Mouse (Mus musculus) spleen, adult 2 months (tissue): ENCODE data around the gene Prrx1. TPM values are rescaled to one million over a fixed set of nuclear protein-coding genes. Genes with fewer than 3 reads are reported as not detected.

Source experiments
- DNase-seq, 2 experiments: peaks; one replicate each; pipeline versions ENCODE4 v3.0.0 to v3.0.0-alpha.2; 2012 to 2021; ENCODE audit warnings: low spot score in 2 of 2, low read depth in 1 of 2
- H3K27ac ChIP-seq: fragments of 200-500 bp; 2 replicates; pipeline ENCODE4 v1.5.1; 2012; ENCODE audit warnings: low read length, inconsistent platforms; ENCODE audit not compliant: insufficient read depth
- H3K27me3 ChIP-seq: fragments of 200-500 bp; 2 replicates; pipeline ENCODE4 v1.6.1; 2012; ENCODE audit warnings: mild to moderate bottlenecking, moderate library complexity, low read length, inconsistent platforms; ENCODE audit not compliant: control insufficient read depth, insufficient read depth
- H3K36me3 ChIP-seq: fragments of 200-500 bp; 2 replicates; pipeline ENCODE4 v1.6.1; 2012; ENCODE audit warnings: mild to moderate bottlenecking, low read length, inconsistent platforms; ENCODE audit not compliant: control insufficient read depth, insufficient read depth
- H3K4me1 ChIP-seq: fragments of 200-500 bp; 2 replicates; pipeline ENCODE4 v1.6.1; 2011; ENCODE audit warnings: inconsistent platforms; ENCODE audit not compliant: control insufficient read depth, insufficient read depth, insufficient read length
- H3K4me3 ChIP-seq: fragments of 200-500 bp; 2 replicates; pipeline ENCODE4 v1.5.1; 2011; ENCODE audit warnings: mild to moderate bottlenecking, inconsistent platforms; ENCODE audit not compliant: insufficient read depth, insufficient read length; ENCODE audit errors: extremely low read depth
- CTCF ChIP-seq: fragments of 200-500 bp; IDR thresholded peaks from 2 replicates; pipeline ENCODE4 v1.5.1; 2011; ENCODE audit warnings: mild to moderate bottlenecking, inconsistent platforms; ENCODE audit not compliant: insufficient read depth, insufficient read length, insufficient replicate concordance; ENCODE audit errors: extremely low read depth
- POLR2A ChIP-seq: fragments of 200-500 bp; IDR thresholded peaks from 2 replicates; pipeline ENCODE4 v1.6.1; 2011; ENCODE audit warnings: low read depth, low read length, inconsistent platforms
- WGBS: fragments of 180-500 bp; shearing (Covaris S2); methylation state at CpG from one replicate; pipeline ENCODE4 v1.1.7; 2018; 5-methylcytosine and 5-hydroxymethylcytosine counted together
- polyA plus RNA-seq: library from polyadenylated mRNA; depleted of rRNA; stranded (reverse); fragments of >200 nt; gene quantifications from 2 replicates; pipeline ENCODE4 v1.2.3, GENCODE M21; 2012; rRNA removed

Prrx1 gene
- polyA plus RNA-seq, 1 experiment = 1.7 TPM

GRCm38 (mm10) chr1:163238950-163239349 lies 74.6 kb downstream of the Prrx1 start:
- H3K27ac ChIP-seq = no peak overlapping the region
- 86% methylated on average over 4 of the region's 4 CpGs for WGBS
- H3K4me1 ChIP-seq = no peaks in the 10 kb centered on the region
- no peaks in the 10 kb centered on the region for H3K27me3 ChIP-seq
- DNase-seq = no peak
- H3K36me3 ChIP-seq = no peaks in the 10 kb centered on the region
- H3K4me3 ChIP-seq = no peak overlapping the region
- TF ChIP-seq POLR2A (no peak), CTCF (no peak)

DNA sequence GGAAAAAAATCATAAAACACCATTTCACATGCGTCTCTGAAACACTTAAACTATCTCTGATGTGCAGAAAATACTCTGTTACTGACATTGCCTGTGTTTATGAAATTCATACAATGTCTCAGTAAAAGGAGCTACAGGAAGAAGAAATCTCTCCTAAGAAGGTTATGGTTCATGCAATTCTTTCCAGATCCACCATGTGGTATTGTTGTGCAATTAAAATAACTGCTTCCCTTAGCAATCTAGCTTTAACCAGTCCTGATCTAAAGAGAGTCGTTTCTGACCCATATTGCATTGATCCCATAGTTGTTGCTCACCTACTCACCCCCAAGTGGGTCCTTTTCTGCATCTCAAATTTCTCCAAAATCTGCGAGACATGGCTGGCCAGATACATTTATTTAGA lies 82.3 kb downstream of the Prrx1 start:
- TF ChIP-seq CTCF = no peak
- TF ChIP-seq POLR2A = no peak
- no peak overlapping the region for H3K4me3 ChIP-seq
- H3K4me1 ChIP-seq = no peaks in the 10 kb centered on the region
- no peak for DNase-seq
- H3K36me3 ChIP-seq = no peaks in the 10 kb centered on the region
- WGBS = 64% methylated on average over 3 of the region's 3 CpGs
- H3K27me3 ChIP-seq = no peaks in the 10 kb centered on the region
- H3K27ac ChIP-seq = no peak overlapping the region

DNA sequence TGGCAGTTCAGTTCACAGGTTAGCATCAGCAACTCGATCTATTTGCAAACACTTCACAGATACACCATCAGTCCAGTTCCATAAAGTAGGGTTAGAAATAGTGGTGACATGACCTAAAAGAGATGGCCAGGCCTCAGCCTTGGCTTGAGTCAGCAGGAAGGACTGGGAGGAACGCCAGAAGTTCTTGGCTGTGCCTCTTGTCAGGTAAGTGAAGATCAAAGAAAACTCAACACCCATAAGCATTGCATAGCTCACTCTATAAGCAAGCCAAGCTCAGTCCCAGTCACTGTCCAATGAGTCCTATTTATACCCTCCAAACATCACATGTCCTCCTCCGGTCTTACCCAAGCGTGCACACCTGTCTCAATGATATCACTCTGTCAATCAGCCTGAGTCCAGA lies 87.2 kb downstream of the Prrx1 start:
- DNase-seq = no peak
- Histone ChIP-seq H3K27me3 (no peaks in the 10 kb centered on the region), H3K4me1 (no peaks in the 10 kb centered on the region), H3K4me3 (no peak overlapping the region), H3K27ac (no peak overlapping the region), H3K36me3 (no peaks in the 10 kb centered on the region)
- TF ChIP-seq CTCF (no peak), POLR2A (no peak)
- WGBS = 91% methylated on average over 4 of the region's 4 CpGs

DNA sequence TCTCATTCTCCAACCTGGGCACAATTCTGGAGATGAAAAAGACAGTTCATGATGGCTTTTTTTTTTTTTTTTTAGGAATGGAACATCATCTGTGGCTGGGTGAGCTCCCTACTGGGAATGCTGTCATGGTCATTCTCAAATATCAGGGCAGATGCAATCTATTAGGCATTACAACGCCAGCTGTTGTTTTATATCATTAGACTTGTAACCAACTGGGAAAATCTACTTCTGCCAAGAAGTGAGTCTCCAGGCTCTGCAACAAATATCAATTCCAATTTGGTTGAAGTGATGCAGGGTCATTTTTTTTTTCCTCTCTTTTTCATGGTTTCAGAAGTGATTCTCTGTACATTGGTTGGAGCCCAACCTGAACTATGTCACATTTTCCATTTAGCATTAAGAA lies 91.7 kb downstream of the Prrx1 start:
- Histone ChIP-seq H3K27ac (no peak overlapping the region), H3K4me3 (no peak overlapping the region), H3K27me3 (no peaks in the 10 kb centered on the region), H3K36me3 (no peaks in the 10 kb centered on the region), H3K4me1 (no peaks in the 10 kb centered on the region)
- no peak for TF ChIP-seq POLR2A
- no peak for TF ChIP-seq CTCF
- 90% methylated on average over 1 of the region's 1 CpGs for WGBS
- DNase-seq = no peak

DNA sequence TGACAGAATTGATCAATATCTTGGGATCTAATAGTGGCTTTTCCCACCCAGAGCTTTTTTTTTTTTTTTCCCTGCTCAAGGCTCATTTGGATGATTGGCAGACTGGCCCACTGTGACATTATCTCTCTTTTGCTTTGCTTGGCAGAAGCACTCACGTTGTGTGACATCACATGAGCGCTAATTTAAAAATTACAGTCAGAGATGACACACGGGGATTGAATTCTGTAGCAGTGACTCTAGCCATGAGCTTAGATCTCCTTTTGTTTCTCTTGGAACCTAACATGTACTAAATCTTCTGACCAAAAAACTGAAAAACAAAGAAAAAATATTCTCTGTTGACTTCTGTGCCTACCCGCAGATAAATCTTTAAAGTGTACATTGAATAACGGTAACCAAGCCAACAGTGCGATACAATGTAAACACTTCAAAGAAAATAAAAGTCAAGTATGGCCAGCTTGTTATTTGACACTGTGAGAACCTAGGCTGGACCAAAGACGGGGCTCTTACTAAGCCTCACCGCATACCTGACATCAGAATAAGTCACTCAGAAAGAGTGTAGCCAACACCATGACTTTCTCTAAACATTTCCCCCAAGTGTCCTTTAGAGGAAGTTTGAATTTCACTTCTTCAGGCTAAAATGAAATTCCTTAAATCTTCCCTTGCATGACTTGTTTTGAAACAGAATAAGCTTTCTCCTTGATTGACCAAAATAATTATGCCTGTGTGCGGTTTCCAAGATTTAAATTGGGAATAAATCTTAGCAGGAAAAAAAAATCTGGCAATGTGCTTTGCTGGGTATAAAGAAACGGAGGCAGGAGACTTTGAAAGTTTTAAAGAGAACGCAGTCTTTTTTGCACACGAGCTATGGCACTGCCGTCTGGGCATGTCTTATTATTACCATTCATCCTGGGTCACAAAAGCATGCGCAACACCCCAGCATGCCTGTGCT lies 104.3 kb downstream of the Prrx1 start:
- H3K36me3 ChIP-seq = no peaks in the 10 kb centered on the region
- H3K4me3 ChIP-seq = no peak overlapping the region
- no peak overlapping the region for H3K27ac ChIP-seq
- no peaks in the 10 kb centered on the region for H3K4me1 ChIP-seq
- 91% methylated on average over 14 of the region's 14 CpGs for WGBS
- no peaks in the 10 kb centered on the region for H3K27me3 ChIP-seq
- TF ChIP-seq CTCF (no peak), POLR2A (no peak)
- no peak for DNase-seq

DNA sequence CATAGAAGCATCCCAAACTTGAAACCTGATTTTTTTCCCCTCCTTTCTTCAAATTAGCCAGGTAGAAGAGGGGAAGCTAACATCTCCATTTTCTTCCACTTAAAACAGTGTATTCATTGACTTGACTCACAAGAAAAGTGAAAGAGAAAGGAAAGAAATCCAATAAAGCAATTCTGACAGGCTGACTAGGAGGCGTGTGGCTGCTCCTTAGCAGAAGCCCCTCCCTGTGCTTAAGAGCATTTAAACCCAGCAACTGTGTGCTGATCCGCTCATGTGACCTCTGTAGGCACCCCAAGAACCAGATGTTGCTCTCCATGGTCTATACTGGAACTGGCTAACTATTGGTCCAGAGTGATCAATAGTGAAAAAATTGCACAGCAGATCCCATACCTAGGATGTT lies 114.7 kb downstream of the Prrx1 start:
- DNase-seq = no peak
- H3K4me3 ChIP-seq = no peak overlapping the region
- no peak for TF ChIP-seq POLR2A
- TF ChIP-seq CTCF = no peak
- no peak overlapping the region for H3K27ac ChIP-seq
- WGBS = 50% methylated on average over 2 of the region's 2 CpGs
- no peaks in the 10 kb centered on the region for H3K36me3 ChIP-seq
- no peaks in the 10 kb centered on the region; the same call in 1 of the 2 replicates for H3K4me1 ChIP-seq
- H3K27me3 ChIP-seq = no peaks in the 10 kb centered on the region

DNA sequence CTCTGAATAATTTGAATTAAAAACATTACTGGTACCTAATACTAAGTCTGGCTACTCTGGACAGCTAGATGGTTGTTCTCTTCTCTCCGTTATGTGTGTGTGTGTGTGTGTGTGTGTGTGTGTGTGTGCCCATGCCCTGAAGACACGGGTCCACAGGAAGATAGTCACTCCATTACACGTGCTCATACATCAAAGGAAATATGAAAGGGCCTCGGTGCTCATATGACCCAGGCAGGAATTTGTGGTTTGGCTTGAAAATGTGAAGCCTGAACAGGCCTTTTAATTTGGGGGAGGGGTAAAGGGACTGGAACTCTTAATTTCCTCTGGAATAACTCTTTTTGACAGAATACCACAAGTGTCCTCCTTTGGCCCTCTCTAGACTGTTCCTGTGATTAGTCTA lies 115.5 kb downstream of the Prrx1 start:
- no peak overlapping the region for H3K4me3 ChIP-seq
- H3K27me3 ChIP-seq = no peaks in the 10 kb centered on the region
- WGBS = 21% methylated on average over 4 of the region's 4 CpGs
- no peaks in the 10 kb centered on the region; the same call in 1 of the 2 replicates for H3K4me1 ChIP-seq
- no peak for DNase-seq
- TF ChIP-seq CTCF (no peak), POLR2A (no peak)
- H3K27ac ChIP-seq = no peak overlapping the region
- no peaks in the 10 kb centered on the region for H3K36me3 ChIP-seq

Other genes with a start within 250 kb of the Prrx1 start
- not detected in 2 replicates for gene Mroh9, start 228.0 kb downstream of the Prrx1 start, polyA plus RNA-seq
- 0.73 and 0.76 TPM in 2 replicates for gene Gorab, start 90.0 kb upstream of the Prrx1 start, polyA plus RNA-seq